Mouse (Mus musculus) adrenal gland, adult 2 months (tissue): ENCODE results near the gene Rbm20. TPM values are rescaled to one million over a fixed set of nuclear protein-coding genes. Genes with fewer than 3 reads are reported as not detected.
"Not testable (repeated sequence)": the region's sequence is repeated elsewhere in the genome, so short reads cannot be mapped to it uniquely, and the experiment has no call there.

Experiments
- DNase-seq: peaks from one replicate; pipeline ENCODE4 v3.0.0; 2021
- polyA plus RNA-seq: library from polyadenylated mRNA; depleted of rRNA; stranded (reverse); fragments of >200 nt; gene quantifications from 2 replicates; pipeline ENCODE4 v1.2.3, GENCODE M21; 2012
- total RNA-seq, 2 experiments: library from RNA; stranded (reverse); gene quantifications; 2 replicates each; pipeline ENCODE4 v1.2.3; 2021

The Rbm20 gene
- total and polyA plus RNA-seq, 3 experiments: 1.0 to 2.0 (median 1.2) TPM

DNA sequence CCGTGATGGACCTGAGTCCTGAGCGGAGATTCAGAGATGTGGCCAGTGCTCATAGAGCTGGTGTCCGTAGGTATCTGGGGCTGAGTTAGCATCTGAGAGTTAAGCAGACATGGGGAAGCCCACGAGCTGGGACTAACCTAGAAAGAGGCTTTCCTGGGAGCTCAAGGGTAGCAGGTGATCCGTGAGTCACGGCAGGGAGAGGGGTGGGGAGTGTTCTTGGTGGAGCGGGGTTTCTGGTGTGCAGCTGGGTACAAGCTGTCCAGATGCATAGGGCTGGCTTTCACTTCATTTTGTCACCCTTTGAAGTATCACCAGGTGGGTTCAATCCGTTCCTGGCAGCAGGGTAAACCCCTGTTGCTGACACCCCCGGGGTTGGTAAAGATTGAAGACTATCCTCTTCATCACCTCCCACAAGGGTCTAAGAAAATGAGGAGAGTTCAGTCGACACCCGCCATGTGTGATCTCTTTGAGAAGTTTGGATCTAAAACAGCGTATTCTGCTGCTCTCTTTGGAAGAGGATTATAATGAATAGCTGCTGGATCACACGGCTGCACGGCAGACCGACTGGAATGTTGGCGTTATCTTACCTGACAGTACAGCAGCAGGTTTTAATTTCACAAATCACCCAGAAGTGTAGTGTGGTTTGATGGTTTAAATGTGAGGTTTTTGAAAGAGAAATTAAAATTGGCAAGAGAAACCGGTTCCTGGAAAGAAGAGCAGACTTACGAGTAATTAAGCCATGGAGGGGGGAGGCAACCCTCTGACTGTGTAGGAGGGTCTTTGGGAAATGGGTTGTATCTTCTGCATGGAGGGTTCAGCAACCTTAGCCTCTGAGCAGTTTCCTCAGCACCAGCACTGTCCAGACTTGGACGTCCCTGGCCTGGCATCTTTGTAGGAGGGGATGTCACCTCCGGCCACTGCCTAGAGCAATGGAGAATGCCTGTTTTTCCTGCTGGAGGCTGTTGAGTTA lies 114.9 kb downstream of the Rbm20 start:
- DNase-seq: no peak

DNA sequence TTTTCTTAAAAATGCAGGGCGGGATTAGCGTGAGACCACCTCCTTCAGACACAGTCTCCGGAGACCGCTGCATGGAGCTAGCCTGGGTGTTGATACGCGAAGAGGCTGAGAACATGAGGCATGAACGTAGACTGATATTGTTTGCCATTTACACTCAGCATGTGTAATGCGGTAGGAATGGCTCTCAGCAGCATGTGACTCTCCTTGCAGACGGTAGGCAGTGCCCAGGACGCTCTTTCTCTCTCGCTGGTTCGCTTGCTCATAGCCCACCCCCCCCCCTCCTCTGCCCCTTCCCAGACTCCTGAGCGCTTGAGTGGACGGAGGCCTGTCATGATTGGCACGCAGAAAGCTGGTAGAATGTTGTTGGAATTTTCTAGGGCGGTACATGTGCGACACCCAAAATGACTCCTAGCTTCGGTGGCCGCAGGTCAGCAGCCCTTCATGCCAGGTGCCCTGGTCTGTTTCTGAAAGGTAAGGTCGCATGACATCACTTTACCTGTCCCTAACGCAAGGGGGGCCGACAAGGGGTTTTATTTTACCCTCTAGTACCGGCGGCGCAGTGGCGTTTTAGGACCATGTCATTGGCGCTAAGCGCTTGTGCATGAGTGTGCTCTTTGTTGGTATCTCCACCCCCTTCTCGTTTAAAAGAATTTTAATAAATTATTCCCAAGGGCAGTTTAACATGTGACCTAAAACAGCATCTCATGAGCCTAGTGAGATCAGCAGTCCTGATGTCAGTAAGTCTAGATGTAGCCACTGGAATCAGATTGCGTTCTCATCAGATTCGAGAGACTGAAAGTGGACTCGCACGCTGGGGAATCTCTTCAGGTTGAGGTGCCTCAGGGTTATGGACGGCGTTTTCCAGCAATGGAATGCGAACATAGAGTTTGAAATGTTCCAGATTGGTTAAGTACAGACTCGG lies 116.1 kb downstream of the Rbm20 start:
- DNase-seq: no peak

DNA sequence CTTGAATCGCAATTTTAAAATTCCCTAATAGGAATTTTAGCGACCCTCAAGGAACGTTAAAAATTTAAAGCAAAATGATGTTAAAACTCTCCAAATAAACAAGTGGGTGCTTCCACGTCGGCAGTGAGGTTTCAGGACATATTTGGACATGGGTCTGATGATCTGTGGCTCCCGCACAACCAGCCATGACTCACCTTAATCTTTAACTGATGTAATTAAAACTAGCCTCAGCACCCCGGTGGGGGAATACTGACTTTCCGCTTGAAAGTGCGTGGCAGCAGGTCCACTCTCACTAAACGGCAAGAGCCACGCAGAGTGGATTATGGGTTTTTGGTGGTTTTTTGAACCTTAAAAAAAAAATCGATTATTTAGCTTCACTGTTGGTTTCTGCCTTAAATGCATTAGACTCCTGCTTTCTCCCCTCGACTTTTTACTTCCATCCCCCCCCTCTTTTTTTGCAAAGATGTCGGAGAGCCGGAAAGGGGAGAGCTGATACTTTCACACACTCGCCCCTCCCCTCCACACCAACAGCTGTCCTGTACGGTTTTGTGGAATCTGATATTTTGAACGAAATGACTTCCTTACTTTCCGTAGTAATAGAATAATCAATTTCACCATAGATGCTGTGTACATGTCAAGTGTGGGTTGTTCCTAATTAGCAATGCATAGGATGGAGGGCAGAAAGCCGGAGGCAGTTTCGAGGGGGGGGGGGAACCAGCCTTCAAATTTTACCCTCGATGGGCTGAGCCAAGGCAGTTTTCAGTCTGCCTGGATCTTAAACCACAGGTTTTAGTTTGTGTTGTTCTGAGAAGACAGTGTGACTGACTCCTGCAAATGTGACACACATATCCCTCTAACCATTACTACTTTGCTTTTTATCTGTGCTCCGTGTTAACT lies 117.1 kb downstream of the Rbm20 start:
- DNase-seq: no peak

DNA sequence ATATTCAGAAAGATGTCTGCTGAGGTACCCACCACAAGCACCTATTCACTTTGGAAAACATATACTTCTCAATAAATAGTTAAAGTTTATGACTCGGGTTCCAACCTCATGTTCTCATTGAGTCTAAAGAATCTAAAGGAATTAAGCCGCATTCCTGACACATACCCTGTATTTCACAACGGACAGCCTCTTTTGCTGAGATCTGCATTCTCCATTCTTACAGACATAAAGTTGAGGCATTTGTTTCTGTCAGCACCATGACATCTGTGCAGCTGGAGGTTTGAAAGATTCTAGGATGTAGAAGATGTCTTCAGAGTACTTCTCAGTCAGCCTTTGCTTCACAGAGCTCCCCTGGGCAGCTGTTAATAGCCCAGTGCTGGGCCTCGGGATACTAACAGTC lies 117.9 kb downstream of the Rbm20 start:
- DNase-seq: no peak

DNA sequence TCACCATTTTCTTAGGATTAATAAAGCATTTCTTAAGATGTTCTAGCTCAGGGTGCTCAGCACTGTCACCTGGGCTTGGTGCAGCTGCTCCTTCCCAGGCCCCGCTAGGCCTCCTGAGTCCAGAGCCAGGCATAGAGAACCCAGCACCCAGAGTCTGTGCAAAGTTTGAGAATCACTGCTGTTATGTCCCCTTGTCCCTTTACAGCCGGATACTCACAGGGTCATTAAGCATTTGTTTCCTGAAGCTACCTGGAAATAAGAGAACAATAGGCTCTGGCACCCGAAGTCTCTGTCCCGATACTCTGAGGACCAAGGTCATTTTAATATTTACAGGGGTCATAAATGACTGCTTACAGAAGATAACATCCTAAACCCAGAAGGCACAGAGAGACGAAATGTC lies 118.9 kb downstream of the Rbm20 start:
- DNase-seq: no peak

DNA sequence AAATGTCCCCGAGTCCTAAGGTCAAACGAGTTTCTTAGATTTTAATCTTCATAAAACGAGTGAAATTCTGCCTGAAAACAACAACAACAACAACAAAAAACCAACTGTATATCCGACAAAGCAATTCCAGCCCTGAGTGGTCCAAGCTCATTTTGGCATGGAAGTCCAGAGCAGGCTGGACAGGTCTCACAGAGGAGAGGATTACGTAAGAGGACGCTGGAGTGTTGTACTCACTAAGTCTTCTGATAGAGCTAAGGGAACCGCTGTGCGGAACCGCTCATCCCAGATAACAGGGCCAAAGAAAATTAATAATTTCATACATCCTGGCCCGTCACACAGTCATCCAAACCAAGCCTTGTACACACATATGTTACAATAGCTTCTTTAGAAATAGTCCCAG lies 120.7 kb downstream of the Rbm20 start:
- no peak for DNase-seq

DNA sequence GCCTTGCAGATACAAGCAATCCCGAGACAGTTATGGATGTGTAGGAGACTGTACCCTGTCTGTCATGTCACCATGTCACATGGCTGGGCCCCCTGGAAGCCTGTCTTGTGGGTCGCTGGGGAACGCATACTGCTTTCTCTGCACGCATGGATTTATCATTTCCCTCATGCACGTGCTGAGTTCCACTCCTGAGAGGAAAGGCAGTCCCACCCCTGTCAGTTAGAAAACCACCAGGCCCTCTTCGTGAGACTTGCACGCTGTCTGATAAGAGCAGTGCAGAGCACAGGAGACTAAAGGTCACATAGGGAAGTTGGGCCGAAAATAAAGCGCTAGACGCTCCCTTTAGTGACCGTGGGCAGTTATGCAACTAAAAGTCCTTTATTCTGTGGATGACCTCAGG lies 122.8 kb downstream of the Rbm20 start:
- no peak for DNase-seq

DNA sequence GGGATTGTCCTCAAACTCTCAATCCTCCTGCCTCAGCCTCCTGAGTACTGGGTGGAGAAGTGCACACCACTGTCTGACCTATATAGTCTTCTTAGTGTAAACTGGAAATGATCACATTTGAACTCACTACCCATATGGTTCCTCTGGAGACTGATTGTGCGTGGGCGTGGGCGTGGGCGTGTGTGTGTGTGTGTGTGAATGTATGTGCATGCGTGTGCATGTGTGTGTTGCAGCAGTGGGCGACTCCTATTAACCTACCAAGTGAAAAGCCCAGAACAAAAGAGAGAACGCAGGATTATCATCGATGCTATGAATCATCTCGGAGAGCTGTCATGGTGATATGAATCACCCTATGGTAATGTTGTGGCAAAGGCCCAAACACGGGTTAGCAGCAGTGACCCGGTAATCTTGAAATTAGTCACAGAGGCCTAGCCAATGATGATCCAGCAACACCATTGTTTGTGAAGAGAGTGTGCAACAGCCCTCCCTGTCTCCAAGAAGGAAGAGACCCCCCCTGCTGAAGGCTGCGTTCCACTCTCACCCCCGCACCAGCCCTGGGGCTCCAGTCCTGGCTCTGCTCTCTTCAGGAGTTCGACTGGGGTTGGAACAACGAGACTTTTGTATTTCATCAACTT lies 123.4 kb downstream of the Rbm20 start:
- DNase-seq: peak; percentile 87

DNA sequence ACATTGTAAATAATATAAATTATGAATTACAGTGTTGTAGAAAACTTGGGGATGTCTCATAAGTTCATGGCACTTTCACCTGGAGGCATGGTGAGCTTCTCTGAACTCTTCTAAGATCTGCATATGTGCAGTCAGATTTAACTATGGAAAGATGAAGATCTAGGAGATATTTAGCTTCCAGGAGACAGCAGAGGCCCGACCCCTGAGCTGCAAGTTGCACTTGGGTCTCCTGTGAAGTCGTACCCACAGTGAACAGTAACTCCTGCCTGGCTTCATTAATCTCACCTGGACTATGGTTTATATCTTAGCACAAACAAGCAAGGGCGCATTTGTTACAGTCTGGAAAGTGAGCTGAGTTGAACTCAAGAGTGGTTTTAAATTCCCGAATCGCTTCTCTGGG lies 124.3 kb downstream of the Rbm20 start:
- DNase-seq: no peak

DNA sequence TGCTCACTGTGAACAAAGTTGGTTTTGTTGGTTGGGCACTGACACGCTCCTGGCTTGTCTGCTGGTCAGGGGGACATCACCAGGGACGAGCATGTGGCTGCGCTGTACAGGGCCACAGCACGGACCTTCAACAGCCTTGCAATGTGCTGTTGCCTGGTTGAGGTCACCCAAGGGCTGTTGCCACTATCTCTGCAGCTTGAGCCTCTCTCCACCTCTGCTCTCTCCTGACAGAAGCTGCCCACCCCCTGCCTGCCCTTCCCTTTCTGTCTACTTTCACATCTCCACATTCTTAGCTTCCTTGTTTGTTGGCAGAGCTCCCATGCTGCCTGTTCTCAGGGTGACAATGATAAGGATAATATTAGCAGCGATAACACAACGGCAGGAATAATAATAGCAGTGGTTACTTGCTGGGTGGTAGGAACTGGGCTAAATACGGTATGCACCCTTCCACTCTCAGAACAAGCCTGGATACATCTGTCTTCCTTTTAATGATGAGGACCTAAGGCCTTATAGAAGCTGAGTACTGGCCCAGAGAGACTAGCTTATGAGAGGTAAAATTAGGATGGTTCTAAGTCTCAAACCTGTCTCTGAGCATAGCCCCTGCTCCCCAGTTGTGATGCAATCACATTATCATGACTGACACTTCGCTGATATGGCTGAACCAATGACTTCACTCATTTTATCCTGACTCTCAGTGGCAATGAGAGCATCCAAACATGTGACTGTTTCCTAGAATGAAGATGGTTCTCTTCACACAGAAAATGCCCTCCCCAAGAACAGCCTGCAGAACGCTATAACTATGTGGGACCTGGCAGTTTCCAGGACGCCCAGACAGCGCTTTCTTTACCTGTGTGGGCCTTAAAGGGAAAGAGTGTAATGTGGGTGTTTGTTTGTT lies 124.9 kb downstream of the Rbm20 start:
- DNase-seq: no peak

DNA sequence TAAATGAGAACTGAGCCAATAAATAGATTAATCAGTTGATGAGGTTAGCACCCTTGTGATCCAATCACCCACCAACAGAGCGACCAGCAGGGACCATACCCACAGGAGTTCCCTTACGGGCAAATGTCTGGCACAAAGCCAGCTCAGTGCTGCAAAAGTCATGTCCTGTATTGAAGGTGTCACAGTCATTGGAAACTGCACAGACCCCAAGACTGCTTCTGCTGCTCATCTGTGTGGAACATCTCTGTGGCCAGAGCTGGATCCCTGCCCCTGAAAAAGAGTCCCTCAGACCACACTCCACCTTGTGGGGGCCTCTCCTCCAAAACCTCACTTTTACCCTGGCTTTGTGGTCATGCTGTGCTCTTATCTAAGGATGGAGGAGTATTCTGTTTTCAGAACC lies 126.8 kb downstream of the Rbm20 start:
- DNase-seq: no peak

DNA sequence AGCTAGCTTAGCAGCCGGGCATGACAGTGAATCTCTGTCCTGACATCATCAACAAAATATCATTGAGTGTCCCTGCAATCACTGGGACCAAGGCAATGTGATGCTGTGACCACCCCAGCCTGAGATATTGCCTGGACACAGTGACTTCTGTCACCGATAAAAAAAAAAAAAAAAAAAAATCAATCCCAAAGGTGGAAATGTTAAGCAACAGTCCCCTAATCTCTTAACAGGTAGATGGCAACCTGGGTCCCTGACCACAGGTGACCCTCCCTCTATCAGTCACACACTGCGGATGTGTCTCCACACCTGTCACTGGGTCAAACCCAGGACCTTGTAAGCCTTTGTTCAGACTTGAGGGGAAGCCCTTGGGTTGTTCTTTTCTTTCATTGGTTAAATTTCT lies 128.0 kb downstream of the Rbm20 start:
- DNase-seq: no peak

DNA sequence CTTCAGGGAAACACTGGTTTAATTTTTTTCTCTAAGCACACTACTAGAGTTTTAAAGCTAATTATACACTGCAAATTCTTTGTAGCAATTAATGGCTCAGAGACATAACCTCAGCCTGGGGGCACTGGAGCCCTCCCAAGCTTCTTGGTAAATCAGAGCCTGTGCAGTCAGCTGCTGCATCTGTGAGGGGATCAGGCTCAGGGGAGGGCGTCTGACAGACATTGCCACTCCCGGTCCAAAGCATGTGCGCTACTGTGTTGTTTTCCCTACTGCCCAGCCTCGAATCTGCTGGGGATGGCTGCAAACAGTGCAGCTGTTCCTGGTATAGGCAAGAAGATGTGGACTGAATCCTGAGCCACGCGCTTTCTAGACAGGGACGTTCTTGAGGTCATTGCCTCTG lies 129.0 kb downstream of the Rbm20 start:
- no peak for DNase-seq

DNA sequence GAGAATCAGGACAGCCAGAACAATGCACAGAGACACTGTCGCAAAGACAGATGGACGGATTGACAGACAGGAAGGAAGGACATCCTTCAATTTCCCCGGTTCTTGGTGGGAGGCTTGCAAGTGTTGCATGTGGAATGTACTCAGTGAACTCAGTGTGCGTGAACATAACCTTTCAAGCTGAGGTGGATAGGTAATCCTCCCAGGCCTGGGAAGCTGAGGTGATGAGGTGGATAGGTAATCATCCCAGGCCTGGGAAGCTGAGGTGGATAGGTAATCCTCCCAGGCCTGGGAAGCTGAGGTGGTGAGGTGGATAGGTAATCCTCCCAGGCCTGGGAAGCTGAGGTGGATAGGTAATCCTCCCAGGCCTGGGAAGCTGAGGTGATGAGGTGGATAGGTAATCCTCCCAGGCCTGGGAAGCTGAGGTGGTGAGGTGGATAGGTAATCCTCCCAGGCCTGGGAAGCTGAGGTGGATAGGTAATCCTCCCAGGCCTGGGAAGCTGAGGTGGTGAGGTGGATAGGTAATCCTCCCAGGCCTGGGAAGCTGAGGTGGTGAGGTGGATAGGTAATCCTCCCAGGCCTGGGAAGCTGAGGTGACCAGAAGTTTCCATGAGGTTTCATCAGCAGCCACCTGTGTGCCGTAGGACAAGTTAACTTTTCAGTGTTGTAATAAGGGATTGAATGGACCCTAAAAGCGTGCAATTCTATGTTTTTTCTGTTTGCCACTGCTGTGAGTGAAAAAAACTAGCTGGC lies 129.6 kb downstream of the Rbm20 start:
- DNase-seq: not testable (repeated sequence)

DNA sequence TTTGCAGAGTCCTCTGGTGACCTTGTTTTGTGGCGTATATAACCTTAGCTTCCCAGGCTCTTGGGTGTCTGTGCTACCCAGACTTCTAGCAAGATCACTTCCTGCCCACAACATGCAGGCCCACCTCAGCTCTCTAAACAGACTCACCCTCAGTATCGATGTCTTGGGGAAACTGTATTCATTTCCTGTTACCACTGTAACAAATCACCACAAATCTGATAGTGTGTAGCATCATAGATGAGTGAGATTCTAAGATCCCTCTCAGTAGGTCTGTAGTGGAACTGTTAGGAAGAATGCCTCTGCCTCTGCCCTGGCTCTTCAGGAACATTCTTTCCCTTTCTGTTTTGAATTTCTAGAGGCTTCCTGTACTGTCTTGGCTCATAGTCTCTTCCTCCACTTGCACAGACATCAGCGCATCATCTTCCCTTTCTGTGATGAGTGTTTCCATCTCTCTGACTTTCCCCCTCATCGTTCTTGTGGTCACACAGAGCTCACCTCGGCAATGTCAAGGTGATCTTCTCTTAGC lies 130.2 kb downstream of the Rbm20 start:
- no peak for DNase-seq

DNA sequence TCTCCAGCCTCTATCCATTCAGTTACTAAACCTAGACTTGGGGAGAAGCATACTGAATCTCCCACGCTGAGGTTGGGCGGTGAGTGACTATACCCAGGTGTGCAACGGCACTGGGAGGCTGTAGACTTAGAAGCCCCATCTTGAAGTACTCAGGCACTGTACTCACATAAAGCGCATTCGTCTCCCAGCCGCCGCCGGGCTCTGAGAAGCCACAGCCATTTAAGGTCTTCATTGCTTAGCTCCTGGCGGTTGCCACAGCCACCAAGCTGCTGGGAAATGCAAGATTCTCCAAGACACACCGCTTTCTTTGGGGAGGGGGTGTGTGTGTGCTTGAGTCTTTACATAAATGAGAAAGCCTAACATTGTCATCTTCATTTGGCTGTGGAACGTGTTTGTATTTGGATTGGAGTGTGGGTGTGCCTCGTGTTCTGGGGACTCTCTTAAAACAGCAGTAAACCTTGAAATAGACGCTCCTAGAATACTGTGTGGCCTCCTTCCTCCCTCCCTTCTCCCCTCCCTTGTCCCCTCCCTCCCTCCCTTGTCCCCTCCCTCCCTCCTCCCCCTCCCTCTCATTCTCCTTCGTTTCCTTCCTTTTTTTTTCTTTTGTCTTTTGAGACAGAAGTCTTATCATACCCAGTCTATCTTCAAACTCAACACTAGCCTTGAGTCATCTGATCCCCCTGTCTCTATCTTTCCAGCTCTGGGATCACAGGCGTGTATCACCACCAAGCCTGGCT lies 131.1 kb downstream of the Rbm20 start:
- DNase-seq: no peak

DNA sequence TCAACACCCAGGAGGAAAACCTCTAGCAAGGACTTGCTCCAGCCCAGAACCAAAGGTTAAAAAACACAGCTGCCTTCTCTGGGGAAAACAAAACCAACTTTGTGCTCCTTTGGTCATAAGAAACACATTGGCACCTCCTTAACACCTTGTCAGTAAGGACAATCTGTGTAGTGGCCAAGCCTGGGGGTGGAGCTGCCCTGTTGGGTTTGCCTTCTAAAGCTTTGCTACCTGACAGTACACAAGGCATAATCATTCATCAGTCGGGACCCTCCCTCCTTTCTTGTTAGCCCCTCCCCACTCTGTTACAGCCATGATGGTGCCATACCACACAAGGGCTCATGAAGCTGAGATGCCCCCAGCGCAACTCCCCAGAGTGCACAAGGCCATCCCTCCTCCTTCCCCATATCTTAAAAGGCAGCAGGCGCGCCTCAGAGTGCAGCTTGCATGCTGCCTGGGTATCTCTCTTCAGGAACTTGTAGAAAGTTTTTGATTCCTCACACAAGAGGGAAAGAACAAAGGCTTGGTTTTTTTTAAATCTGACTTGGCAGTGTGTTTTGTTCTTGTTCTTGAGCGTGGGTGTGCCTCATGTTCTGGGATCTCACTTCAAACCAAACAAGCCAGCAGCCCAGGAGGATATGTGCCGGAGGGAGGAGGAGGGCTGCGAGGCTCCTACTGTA lies 132.2 kb downstream of the Rbm20 start:
- no peak for DNase-seq

DNA sequence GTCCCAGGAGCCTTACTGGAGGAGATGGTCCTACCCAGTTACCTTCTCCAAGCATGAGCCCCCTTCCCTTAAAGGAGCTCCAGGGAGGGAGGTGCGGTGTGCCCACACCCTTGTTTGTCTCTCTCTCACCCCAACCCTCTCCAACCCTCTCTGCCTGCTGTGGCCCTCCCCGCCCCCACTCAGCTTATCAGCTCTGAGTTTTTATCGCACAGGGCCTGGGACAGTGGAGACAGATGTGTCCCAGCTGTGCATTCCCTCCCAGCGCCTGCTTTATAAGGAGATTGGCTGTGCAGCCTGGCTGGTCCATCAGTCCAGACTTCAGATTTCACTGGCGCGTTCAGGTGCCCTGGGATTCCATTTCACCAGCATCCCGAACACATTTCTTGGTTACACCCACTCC lies 132.9 kb downstream of the Rbm20 start:
- DNase-seq: no peak
